Mouse (Mus musculus) cortical plate, adult 2 months (tissue): ENCODE measurements around the gene Cryzl1.

Experiments
- CTCF ChIP-seq: fragments of 200-500 bp; IDR thresholded peaks from 2 replicates; pipeline ENCODE4 v1.5.1; 2011; ENCODE audit warnings: mild to moderate bottlenecking, control low read depth, low read length; ENCODE audit not compliant: insufficient read depth; ENCODE audit errors: extremely low read depth
- POLR2A ChIP-seq: fragments of 200-500 bp; IDR thresholded peaks from 2 replicates; pipeline ENCODE4 v1.6.1; 2011; ENCODE audit warnings: mild to moderate bottlenecking, low read length, control low read depth; ENCODE audit not compliant: insufficient read depth; ENCODE audit errors: extremely low read depth

GRCm38 (mm10) chr16:91736046-91736816 lies 7.5 kb upstream of the Cryzl1 start:
- TF ChIP-seq CTCF (no peak), POLR2A (no peak)
